Mouse (Mus musculus) liver, adult 2 months (tissue): Measurements from ENCODE around the gene Kctd7.

Experiments used
- CTCF ChIP-seq: fragments of 200-500 bp; IDR thresholded peaks from 2 replicates; pipeline ENCODE4 v1.5.1; 2011; ENCODE audit warnings: low read depth, low read length, control low read depth
- POLR2A ChIP-seq: fragments of 200-500 bp; IDR thresholded peaks from 2 replicates; pipeline ENCODE4 v1.6.1; 2011; ENCODE audit warnings: low read length, control low read depth; ENCODE audit not compliant: insufficient read depth; ENCODE audit errors: extremely low read depth

DNA sequence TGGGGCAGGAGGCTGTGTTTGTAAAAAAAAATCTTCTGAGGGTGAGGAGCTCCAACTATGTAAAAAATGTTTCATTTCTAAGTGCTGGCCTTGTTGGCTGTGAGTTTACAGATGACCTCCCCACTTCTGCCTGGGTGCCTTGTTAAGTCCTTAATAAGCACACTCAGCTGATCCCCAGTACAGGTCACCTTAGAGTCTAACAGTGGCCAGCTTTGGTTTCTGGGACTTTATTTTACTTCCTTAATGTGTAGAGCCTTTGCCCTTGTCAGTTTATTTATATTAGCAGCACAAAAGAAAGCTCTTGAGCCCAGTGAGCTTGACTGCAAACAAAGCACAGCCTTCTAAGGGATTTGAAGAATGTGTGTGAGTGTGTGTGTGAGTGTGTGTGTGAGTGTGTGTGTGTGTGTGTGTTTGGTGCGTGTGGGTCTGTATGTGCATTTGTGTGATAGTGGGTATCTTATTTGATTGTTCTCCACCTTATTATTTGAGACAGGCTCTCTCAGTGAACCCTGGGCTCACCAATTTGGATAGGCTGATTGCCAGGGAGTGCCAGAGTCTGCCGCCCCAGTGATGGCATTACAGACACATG, 47.8 kb downstream of the Kctd7 start:
- no peak for TF ChIP-seq CTCF
- TF ChIP-seq POLR2A = no peak
